Mouse (Mus musculus): ENCODE data around the gene Prpf6.
A peak's percentile ranks its signal among the peaks of the same experiment; 100 is the strongest.

Prpf6 gene

GRCm38 (mm10) chr2:181596221-181596960 is 4.7 kb downstream of the Prpf6 start:
- no peak for DNase-seq (ENCODE audit: low spot score)

GRCm38 (mm10) chr2:181597378-181598061 is 5.9 kb downstream of the Prpf6 start:
- no peak for DNase-seq (ENCODE audit: low spot score)

- no peak for DNase-seq (ENCODE audit: low spot score)
Measured at GRCm38 (mm10) chr2:181598454-181599351, 7.0 kb downstream of the Prpf6 start, which contains the start of gene Samd10. TSS of gene Samd10 (minus strand) at chr2:181599212.

GRCm38 (mm10) chr2:181600226-181600758 is 8.6 kb downstream of the Prpf6 start:
- DNase-seq (ENCODE audit: low spot score), result no peak

GRCm38 (mm10) chr2:181600828-181601750 is 9.4 kb downstream of the Prpf6 start:
- peak; percentile 98 for DNase-seq (ENCODE audit: low spot score)

- DNase-seq (ENCODE audit: low spot score), result no peak
Measured at GRCm38 (mm10) chr2:181601751-181602145, 10.1 kb downstream of the Prpf6 start.

GRCm38 (mm10) chr2:181602367-181602766 is 10.7 kb downstream of the Prpf6 start:
- no peak for DNase-seq (ENCODE audit: low spot score)

- DNase-seq (ENCODE audit: low spot score), result no peak
Measured at GRCm38 (mm10) chr2:181618761-181619495, 27.3 kb downstream of the Prpf6 start.

- DNase-seq (ENCODE audit: low spot score), result no peak
Measured at GRCm38 (mm10) chr2:181623401-181623800, 31.7 kb downstream of the Prpf6 start.

- no peak for DNase-seq (ENCODE audit: low spot score)
Measured at GRCm38 (mm10) chr2:181628471-181628870, 36.8 kb downstream of the Prpf6 start.

GRCm38 (mm10) chr2:181632624-181633023 is 41.0 kb downstream of the Prpf6 start:
- DNase-seq (ENCODE audit: low spot score), result no peak

- DNase-seq (ENCODE audit: low spot score), result no peak
Measured at GRCm38 (mm10) chr2:181635865-181636264, 44.2 kb downstream of the Prpf6 start.

- no peak for DNase-seq (ENCODE audit: low spot score)
Measured at GRCm38 (mm10) chr2:181644361-181644760, 52.7 kb downstream of the Prpf6 start.

GRCm38 (mm10) chr2:181645666-181646065 is 54.0 kb downstream of the Prpf6 start:
- DNase-seq (ENCODE audit: low spot score), result no peak

GRCm38 (mm10) chr2:181646626-181647472 is 55.2 kb downstream of the Prpf6 start:
- no peak for DNase-seq (ENCODE audit: low spot score)

- no peak for DNase-seq (ENCODE audit: low spot score)
Measured at GRCm38 (mm10) chr2:181648926-181649325, 57.3 kb downstream of the Prpf6 start.

GRCm38 (mm10) chr2:181653065-181653464 is 61.4 kb downstream of the Prpf6 start:
- no peak for DNase-seq (ENCODE audit: low spot score)

GRCm38 (mm10) chr2:181653523-181653922 is 61.9 kb downstream of the Prpf6 start:
- DNase-seq (ENCODE audit: low spot score), result no peak

GRCm38 (mm10) chr2:181656734-181657133 is 65.1 kb downstream of the Prpf6 start, which contains the start of gene Gm29797:
TSS of gene Gm29797 (plus strand) at chr2:181657034.
- no peak for DNase-seq (ENCODE audit: low spot score)

Measured in left cerebral cortex, adult 11 months (tissue).